Mouse (Mus musculus) neural tube, embryonic 14.5 days (tissue): Measurements from ENCODE around the gene Cmtr2. TPM values are rescaled to one million over a fixed set of nuclear protein-coding genes. Genes with fewer than 3 reads are reported as not detected.
A peak's percentile ranks its signal among the peaks of the same experiment; 100 is the strongest.

Experiments
- ATAC-seq: fragments of 200-750 bp; cut with Nextera tagmentation; 2 replicates; pipeline ENCODE4 v1.8.0; 2017; ENCODE audit warnings: low read depth, mild to moderate bottlenecking, moderate TSS enrichment, moderate library complexity
- H3K27ac ChIP-seq: fragments of 300-500 bp; sonication (generic); 2 replicates; pipeline ENCODE4 v1.5.1; 2014; ENCODE audit warnings: low read depth, mild to moderate bottlenecking, control low read depth, low read length, moderate library complexity, mixed read lengths
- H3K27me3 ChIP-seq: fragments of 300-500 bp; sonication (generic); 2 replicates; pipeline ENCODE4 v1.6.1; 2014; ENCODE audit warnings: low read length; ENCODE audit not compliant: control insufficient read depth, insufficient read depth
- H3K36me3 ChIP-seq: fragments of 300-500 bp; sonication (generic); 2 replicates; pipeline ENCODE4 v1.6.1; 2014; ENCODE audit warnings: low read length, mixed read lengths; ENCODE audit not compliant: control insufficient read depth, insufficient read depth
- H3K4me1 ChIP-seq: fragments of 300-500 bp; sonication (generic); 2 replicates; pipeline ENCODE4 v1.6.1; 2014; ENCODE audit warnings: low read length; ENCODE audit not compliant: control insufficient read depth, insufficient read depth
- H3K4me2 ChIP-seq: fragments of 300-500 bp; sonication (generic); 2 replicates; pipeline ENCODE4 v1.6.1; 2014; ENCODE audit warnings: mild to moderate bottlenecking, low read depth, low read length, control low read depth
- H3K4me3 ChIP-seq: fragments of 300-500 bp; sonication (generic); 2 replicates; pipeline ENCODE4 v1.5.1; 2014; ENCODE audit warnings: low read depth, low read length, control low read depth, mixed read lengths
- H3K9ac ChIP-seq: fragments of 300-500 bp; sonication (generic); replicated peaks from 2 replicates; pipeline ENCODE4 v1.6.1; 2014; ENCODE audit warnings: low read depth, mild to moderate bottlenecking, control low read depth, low read length, mixed read lengths
- H3K9me3 ChIP-seq: fragments of 300-500 bp; sonication (generic); 2 replicates; pipeline ENCODE4 v1.6.1; 2016; ENCODE audit warnings: low read length; ENCODE audit not compliant: control insufficient read depth
- WGBS: fragments of 180-500 bp; shearing (Covaris S2); extraction: QIAGEN DNeasy Blood & Tissue Kit; methylation state at CpG from one replicate; pipeline ENCODE4 v1.1.7; 2014; 5-methylcytosine and 5-hydroxymethylcytosine counted together
- polyA plus RNA-seq: library from polyadenylated mRNA; unstranded; fragments of >200 nt; fragmentation: Nextera tagmentation; extraction: Ambion mirVana; gene quantifications from 2 replicates; pipeline ENCODE4 v1.2.1, GENCODE M21; 2014

Gene Cmtr2
- 9.6 and 13.2 TPM in 2 replicates for polyA plus RNA-seq

GRCm38 (mm10) chr8:110215365-110215764 lies at the start of gene Cmtr2:
TSS of gene Cmtr2 (plus strand) at chr8:110215665.
- Histone ChIP-seq H3K4me2 (no peak within 1 kb of the TSS), H3K27me3 (no peaks in the 10 kb centered on the region), H3K4me1 (peaks cover 7% of the 10 kb centered on the region), H3K4me3 (no peak within 1 kb of the TSS), H3K9me3 (no peaks in the 10 kb centered on the region), H3K9ac (no peak within 1 kb of the TSS), H3K36me3 (no peaks in the 10 kb centered on the region), H3K27ac (no peak within 1 kb of the TSS)
- no peak for ATAC-seq
- 66% methylated on average over 7 of the region's 7 CpGs for WGBS

GRCm38 (mm10) chr8:110166270-110166669 lies 49.2 kb upstream of the Cmtr2 start:
- Histone ChIP-seq H3K4me1 (no peaks in the 10 kb centered on the region), H3K9me3 (no peaks in the 10 kb centered on the region), H3K36me3 (no peaks in the 10 kb centered on the region), H3K4me2 (no peak overlapping the region), H3K9ac (no peak overlapping the region), H3K4me3 (no peak overlapping the region), H3K27ac (no peak overlapping the region), H3K27me3 (peaks cover 13% of the 10 kb centered on the region)
- 81% methylated on average over 8 of the region's 8 CpGs for WGBS
- no peak for ATAC-seq

- H3K4me1 ChIP-seq, result no peaks in the 10 kb centered on the region
- H3K27ac ChIP-seq, result no peak within 1 kb of the TSS
- peak within 1 kb of the TSS; percentile 40; the same call in 1 of the 2 replicates for H3K4me2 ChIP-seq
- peak; percentile 85 for ATAC-seq
- peaks cover 13% of the 10 kb centered on the region for H3K27me3 ChIP-seq
- peak within 1 kb of the TSS; percentile 37; the same call in 1 of the 2 replicates for H3K9ac ChIP-seq
- H3K9me3 ChIP-seq, result no peaks in the 10 kb centered on the region
- 0% methylated on average over 33 of the region's 33 CpGs for WGBS
- H3K36me3 ChIP-seq, result no peaks in the 10 kb centered on the region
- peak within 1 kb of the TSS; percentile 12; the same call in 1 of the 2 replicates for H3K4me3 ChIP-seq
These were observed 47.4 kb upstream of the Cmtr2 start, which contains the start of gene Calb2 for GRCm38 (mm10) chr8:110168046-110168445. TSS of gene Calb2 (minus strand) at chr8:110168210.

- H3K9me3 ChIP-seq, result no peaks in the 10 kb centered on the region
- peaks cover 13% of the 10 kb centered on the region for H3K27me3 ChIP-seq
- H3K4me2 ChIP-seq, result no peak overlapping the region
- no peak for ATAC-seq
- no peak overlapping the region for H3K9ac ChIP-seq
- no peaks in the 10 kb centered on the region for H3K36me3 ChIP-seq
- H3K27ac ChIP-seq, result no peak overlapping the region
- WGBS, result 55% methylated on average over 6 of the region's 6 CpGs
- no peak overlapping the region for H3K4me3 ChIP-seq
- H3K4me1 ChIP-seq, result no peaks in the 10 kb centered on the region
These were observed 43.3 kb upstream of the Cmtr2 start for GRCm38 (mm10) chr8:110172161-110172560.

- Histone ChIP-seq H3K4me3 (no peak overlapping the region), H3K27me3 (no peaks in the 10 kb centered on the region), H3K9me3 (no peaks in the 10 kb centered on the region), H3K4me2 (no peak overlapping the region), H3K27ac (no peak overlapping the region), H3K4me1 (no peaks in the 10 kb centered on the region), H3K9ac (no peak overlapping the region), H3K36me3 (no peaks in the 10 kb centered on the region)
- 91% methylated on average over 4 of the region's 4 CpGs for WGBS
- ATAC-seq, result no peak
These were observed 40.6 kb upstream of the Cmtr2 start for GRCm38 (mm10) chr8:110174826-110175225.

GRCm38 (mm10) chr8:110177359-110178155 lies 37.9 kb upstream of the Cmtr2 start:
- Histone ChIP-seq H3K4me2 (no peak overlapping the region), H3K36me3 (no peaks in the 10 kb centered on the region), H3K4me3 (no peak overlapping the region), H3K27ac (no peak overlapping the region), H3K9ac (no peak overlapping the region), H3K4me1 (no peaks in the 10 kb centered on the region), H3K9me3 (no peaks in the 10 kb centered on the region), H3K27me3 (no peaks in the 10 kb centered on the region)
- 26% methylated on average over 22 of the region's 22 CpGs for WGBS
- ATAC-seq, result peak; percentile 69; the same call in 1 of the 2 replicates

GRCm38 (mm10) chr8:110182735-110183367 lies 32.6 kb upstream of the Cmtr2 start:
- 63% methylated on average over 11 of the region's 11 CpGs for WGBS
- no peak for ATAC-seq
- H3K9ac ChIP-seq, result no peak overlapping the region
- no peak overlapping the region for H3K27ac ChIP-seq
- no peaks in the 10 kb centered on the region for H3K27me3 ChIP-seq
- no peaks in the 10 kb centered on the region for H3K36me3 ChIP-seq
- no peak overlapping the region for H3K4me2 ChIP-seq
- no peaks in the 10 kb centered on the region for H3K4me1 ChIP-seq
- H3K4me3 ChIP-seq, result no peak overlapping the region
- H3K9me3 ChIP-seq, result no peaks in the 10 kb centered on the region

- H3K27ac ChIP-seq, result no peak overlapping the region
- H3K4me1 ChIP-seq, result no peaks in the 10 kb centered on the region
- no peak for ATAC-seq
These were observed 31.7 kb upstream of the Cmtr2 start for GRCm38 (mm10) chr8:110183748-110184147.

GRCm38 (mm10) chr8:110185538-110185937 lies 29.9 kb upstream of the Cmtr2 start:
- WGBS, result 92% methylated on average over 4 of the region's 4 CpGs
- no peak overlapping the region for H3K27ac ChIP-seq
- H3K4me2 ChIP-seq, result no peak overlapping the region
- no peaks in the 10 kb centered on the region for H3K27me3 ChIP-seq
- no peak overlapping the region for H3K9ac ChIP-seq
- no peaks in the 10 kb centered on the region for H3K36me3 ChIP-seq
- no peak overlapping the region for H3K4me3 ChIP-seq
- no peak for ATAC-seq
- H3K4me1 ChIP-seq, result no peaks in the 10 kb centered on the region
- no peaks in the 10 kb centered on the region for H3K9me3 ChIP-seq

More at GRCm38 (mm10) chr8:110183748-110184147, 31.7 kb upstream of the Cmtr2 start:
- H3K36me3 ChIP-seq, result no peaks in the 10 kb centered on the region
- WGBS, result 27% methylated on average over 11 of the region's 11 CpGs
- H3K9ac ChIP-seq, result no peak overlapping the region
- H3K4me3 ChIP-seq, result no peak overlapping the region
- H3K4me2 ChIP-seq, result no peak overlapping the region
- no peaks in the 10 kb centered on the region for H3K9me3 ChIP-seq
- no peaks in the 10 kb centered on the region for H3K27me3 ChIP-seq
